Mouse (Mus musculus) heart, embryonic 16.5 days (tissue): ENCODE measurements at regions not wholly inside any gene's neighbourhood (a gene's known extent, or its start where the extent isn't known, plus 50 kb on each side); places are given as distances from the start of the nearest gene placed in this dataset.
A peak's percentile ranks its signal among the peaks of the same experiment; 100 is the strongest.

Source experiments
- ATAC-seq: fragments of 200-750 bp; cut with Nextera tagmentation; replicated peaks from 2 replicates; pipeline ENCODE4 v1.8.0; 2017; ENCODE audit warnings: moderate number of reproducible peaks; ENCODE audit not compliant: insufficient read depth, low FRiP score; ENCODE audit errors: extremely low read depth
- H3K27ac ChIP-seq: fragments of 300-500 bp; sonication (generic); 2 replicates; pipeline ENCODE4 v1.5.1; 2014; ENCODE audit warnings: mild to moderate bottlenecking, low read length, control low read depth, moderate library complexity
- H3K27me3 ChIP-seq: fragments of 300-500 bp; sonication (generic); 2 replicates; pipeline ENCODE4 v1.6.1; 2014; ENCODE audit warnings: low read length, mixed read lengths; ENCODE audit not compliant: control insufficient read depth, insufficient read depth
- H3K36me3 ChIP-seq: fragments of 300-500 bp; sonication (generic); 2 replicates; pipeline ENCODE4 v1.6.1; 2014; ENCODE audit not compliant: control insufficient read depth, insufficient read depth
- H3K4me1 ChIP-seq: fragments of 300-500 bp; sonication (generic); 2 replicates; pipeline ENCODE4 v1.6.1; 2014; ENCODE audit warnings: low read length, mixed read lengths; ENCODE audit not compliant: control insufficient read depth, insufficient read depth
- H3K4me2 ChIP-seq: fragments of 300-500 bp; sonication (generic); 2 replicates; pipeline ENCODE4 v1.6.1; 2014; ENCODE audit warnings: low read depth, mild to moderate bottlenecking, control low read depth, low read length
- H3K4me3 ChIP-seq: fragments of 300-500 bp; sonication (generic); 2 replicates; pipeline ENCODE4 v1.5.1; 2014; ENCODE audit warnings: mild to moderate bottlenecking, control low read depth, low read length
- H3K9ac ChIP-seq: fragments of 300-500 bp; sonication (generic); 2 replicates; pipeline ENCODE4 v1.6.1; 2014; ENCODE audit warnings: low read length, control low read depth
- H3K9me3 ChIP-seq: fragments of 300-500 bp; sonication (generic); replicated peaks from 2 replicates; pipeline ENCODE4 v1.6.1; 2016; ENCODE audit warnings: low read length; ENCODE audit not compliant: control insufficient read depth
- WGBS: fragments of 180-500 bp; shearing (Covaris S2); extraction: QIAGEN DNeasy Blood & Tissue Kit; methylation state at CpG from one replicate; pipeline ENCODE4 v1.1.7; 2014; 5-methylcytosine and 5-hydroxymethylcytosine counted together

- ATAC-seq, result no peak
- Histone ChIP-seq H3K4me1 (0 out of 2 replicates have a peak, but pooled peaks cover 8% of the 10 kb centered on the region), H3K9ac (no peak overlapping the region), H3K36me3 (no peaks in the 10 kb centered on the region), H3K4me3 (no peak overlapping the region), H3K27ac (no peak overlapping the region), H3K9me3 (no peaks in the 10 kb centered on the region), H3K27me3 (no peaks in the 10 kb centered on the region), H3K4me2 (no peak overlapping the region)
- WGBS, result 84% methylated on average over 1 of the region's 1 CpGs
Observed at GRCm38 (mm10) chr15:56017561-56017960, 1459.9 kb downstream of the Slc22a22 start.

GRCm38 (mm10) chr15:56016070-56016469 is 1461.4 kb downstream of the Slc22a22 start:
- no peaks in the 10 kb centered on the region for H3K27me3 ChIP-seq
- H3K9me3 ChIP-seq, result no peaks in the 10 kb centered on the region
- H3K4me1 ChIP-seq, result 0 out of 2 replicates have a peak, but pooled peaks cover 6% of the 10 kb centered on the region
- H3K36me3 ChIP-seq, result no peaks in the 10 kb centered on the region
- H3K4me2 ChIP-seq, result no peak overlapping the region
- no peak overlapping the region for H3K9ac ChIP-seq
- no peak overlapping the region for H3K27ac ChIP-seq
- ATAC-seq, result no peak
- 78% methylated on average over 1 of the region's 1 CpGs for WGBS
- H3K4me3 ChIP-seq, result no peak overlapping the region

- Histone ChIP-seq H3K36me3 (no peaks in the 10 kb centered on the region), H3K9ac (no peak overlapping the region; the same call in 1 of the 2 replicates), H3K4me1 (0 out of 2 replicates have a peak, but pooled peaks cover 6% of the 10 kb centered on the region), H3K9me3 (no peaks in the 10 kb centered on the region), H3K4me2 (no peak overlapping the region), H3K4me3 (no peak overlapping the region), H3K27me3 (no peaks in the 10 kb centered on the region), H3K27ac (peak overlapping the region; percentile 91)
- 39% methylated on average over 8 of the region's 8 CpGs for WGBS
- ATAC-seq, result peak; percentile 97
Observed at GRCm38 (mm10) chr15:56014059-56014620, 1463.3 kb downstream of the Slc22a22 start.

GRCm38 (mm10) chr15:56008603-56009174 is 1468.7 kb downstream of the Slc22a22 start:
- no peak overlapping the region for H3K9ac ChIP-seq
- no peak overlapping the region for H3K4me2 ChIP-seq
- WGBS, result 76% methylated on average over 5 of the region's 5 CpGs
- no peaks in the 10 kb centered on the region for H3K36me3 ChIP-seq
- H3K4me1 ChIP-seq, result peaks cover 4% of the 10 kb centered on the region; the same call in 1 of the 2 replicates
- H3K9me3 ChIP-seq, result no peaks in the 10 kb centered on the region
- ATAC-seq, result no peak
- no peaks in the 10 kb centered on the region for H3K27me3 ChIP-seq
- H3K4me3 ChIP-seq, result no peak overlapping the region
- H3K27ac ChIP-seq, result no peak overlapping the region

- H3K4me2 ChIP-seq, result no peak overlapping the region
- WGBS, result 85% methylated on average over 3 of the region's 3 CpGs
Observed at GRCm38 (mm10) chr15:56007376-56007775, 1470.0 kb downstream of the Slc22a22 start.

GRCm38 (mm10) chr15:56005361-56005760 is 1472.1 kb downstream of the Slc22a22 start:
- no peaks in the 10 kb centered on the region for H3K36me3 ChIP-seq
- no peak overlapping the region for H3K4me2 ChIP-seq
- no peak overlapping the region for H3K9ac ChIP-seq
- no peaks in the 10 kb centered on the region for H3K27me3 ChIP-seq
- H3K4me1 ChIP-seq, result peaks cover 3% of the 10 kb centered on the region; the same call in 1 of the 2 replicates
- H3K27ac ChIP-seq, result peak overlapping the region; percentile 73
- H3K4me3 ChIP-seq, result no peak overlapping the region
- H3K9me3 ChIP-seq, result no peaks in the 10 kb centered on the region
- ATAC-seq, result peak; percentile 89
- WGBS, result 48% methylated on average over 8 of the region's 8 CpGs

More at GRCm38 (mm10) chr15:56007376-56007775, 1470.0 kb downstream of the Slc22a22 start:
- no peak for ATAC-seq
- no peak overlapping the region for H3K27ac ChIP-seq
- H3K36me3 ChIP-seq, result no peaks in the 10 kb centered on the region
- H3K27me3 ChIP-seq, result no peaks in the 10 kb centered on the region
- H3K9me3 ChIP-seq, result no peaks in the 10 kb centered on the region
- H3K4me3 ChIP-seq, result no peak overlapping the region
- H3K9ac ChIP-seq, result no peak overlapping the region
- peaks cover 3% of the 10 kb centered on the region; the same call in 1 of the 2 replicates for H3K4me1 ChIP-seq

GRCm38 (mm10) chr15:56003921-56004320 is 1473.5 kb downstream of the Slc22a22 start:
- no peaks in the 10 kb centered on the region for H3K36me3 ChIP-seq
- no peak for ATAC-seq
- H3K27me3 ChIP-seq, result no peaks in the 10 kb centered on the region
- H3K27ac ChIP-seq, result no peak overlapping the region
- H3K4me3 ChIP-seq, result no peak overlapping the region
- no peaks in the 10 kb centered on the region for H3K9me3 ChIP-seq
- 75% methylated on average over 3 of the region's 3 CpGs for WGBS
- H3K4me1 ChIP-seq, result peaks cover 3% of the 10 kb centered on the region; the same call in 1 of the 2 replicates
- no peak overlapping the region for H3K4me2 ChIP-seq
- H3K9ac ChIP-seq, result no peak overlapping the region

- Histone ChIP-seq H3K27me3 (no peaks in the 10 kb centered on the region), H3K9me3 (no peaks in the 10 kb centered on the region), H3K4me1 (no peaks in the 10 kb centered on the region), H3K4me3 (no peak overlapping the region), H3K36me3 (no peaks in the 10 kb centered on the region), H3K27ac (no peak overlapping the region), H3K9ac (no peak overlapping the region), H3K4me2 (no peak overlapping the region)
- WGBS, result 84% methylated on average over 4 of the region's 4 CpGs
- no peak for ATAC-seq
Observed at GRCm38 (mm10) chr15:55999605-56000004, 1477.8 kb downstream of the Slc22a22 start.

- no peaks in the 10 kb centered on the region for H3K27me3 ChIP-seq
- no peak overlapping the region for H3K4me2 ChIP-seq
- no peaks in the 10 kb centered on the region for H3K9me3 ChIP-seq
- 76% methylated on average over 4 of the region's 4 CpGs for whole genome bisulfite sequencing
- no peak overlapping the region for H3K9ac ChIP-seq
- no peaks in the 10 kb centered on the region for H3K4me1 ChIP-seq
- no peak for ATAC-seq
- no peak overlapping the region for H3K4me3 ChIP-seq
- H3K27ac ChIP-seq, result no peak overlapping the region
- no peaks in the 10 kb centered on the region for H3K36me3 ChIP-seq
Observed at GRCm38 (mm10) chr15:55997977-55998376, 1479.4 kb downstream of the Slc22a22 start.
